Mouse (Mus musculus): ENCODE measurements around the gene Cldn19. TPM values are rescaled to one million over a fixed set of nuclear protein-coding genes. Genes with fewer than 3 reads are reported as not detected.

The Cldn19 gene
- polyA plus RNA-seq, 1 experiment = 0.15 TPM

DNA sequence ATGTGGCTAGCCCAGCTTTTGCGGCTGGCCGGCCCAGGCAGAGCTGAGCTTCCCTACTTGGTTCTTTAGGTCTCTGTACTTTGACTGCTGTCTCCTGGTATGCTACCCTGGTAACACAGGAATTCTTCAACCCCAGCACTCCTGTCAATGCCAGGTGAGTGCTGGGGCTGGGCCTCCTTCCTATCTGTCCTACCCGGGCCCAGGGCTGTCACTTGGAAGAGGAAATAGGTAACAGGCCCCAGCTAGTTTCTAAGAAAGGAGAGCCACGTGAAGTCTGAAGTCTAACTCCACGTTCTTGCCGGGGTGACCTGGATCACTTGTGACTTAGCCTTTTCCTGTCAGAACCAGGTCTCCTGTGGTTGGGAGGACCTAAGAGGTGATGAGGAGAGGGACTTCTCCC lies 1.9 kb downstream of the Cldn19 start:
- Histone ChIP-seq H3K27ac (ENCODE audit: insufficient read depth, low read length) (no peak overlapping the region), H3K4me3 (ENCODE audit: low read depth, low read length) (no peak overlapping the region), H3K4me1 (ENCODE audit: control insufficient read depth, insufficient read depth, low read length) (peaks cover 2% of the 10 kb centered on the region), H3K9ac (ENCODE audit: low read depth, poor library complexity, severe bottlenecking) (no peak overlapping the region), H3K27me3 (ENCODE audit: control insufficient read depth, insufficient read depth, low read length, poor library complexity, severe bottlenecking) (no peaks in the 10 kb centered on the region), H3K9me3 (replicated peaks; ENCODE audit: control insufficient read depth, insufficient read depth, low read length, poor library complexity, severe bottlenecking) (no peaks in the 10 kb centered on the region), H3K36me3 (ENCODE audit: control insufficient read depth, insufficient read depth, low read length, poor library complexity, severe bottlenecking) (no peaks in the 10 kb centered on the region)
- TF ChIP-seq CTCF (IDR thresholded peaks at IDR 0.05; ENCODE audit: low read depth, low read length) (no peak), POLR2A (IDR thresholded peaks at IDR 0.05; ENCODE audit: insufficient read depth, low read length) (no peak), EP300 (IDR thresholded peaks at IDR 0.05; ENCODE audit: insufficient read depth, low read depth, low read length) (no peak)

DNA sequence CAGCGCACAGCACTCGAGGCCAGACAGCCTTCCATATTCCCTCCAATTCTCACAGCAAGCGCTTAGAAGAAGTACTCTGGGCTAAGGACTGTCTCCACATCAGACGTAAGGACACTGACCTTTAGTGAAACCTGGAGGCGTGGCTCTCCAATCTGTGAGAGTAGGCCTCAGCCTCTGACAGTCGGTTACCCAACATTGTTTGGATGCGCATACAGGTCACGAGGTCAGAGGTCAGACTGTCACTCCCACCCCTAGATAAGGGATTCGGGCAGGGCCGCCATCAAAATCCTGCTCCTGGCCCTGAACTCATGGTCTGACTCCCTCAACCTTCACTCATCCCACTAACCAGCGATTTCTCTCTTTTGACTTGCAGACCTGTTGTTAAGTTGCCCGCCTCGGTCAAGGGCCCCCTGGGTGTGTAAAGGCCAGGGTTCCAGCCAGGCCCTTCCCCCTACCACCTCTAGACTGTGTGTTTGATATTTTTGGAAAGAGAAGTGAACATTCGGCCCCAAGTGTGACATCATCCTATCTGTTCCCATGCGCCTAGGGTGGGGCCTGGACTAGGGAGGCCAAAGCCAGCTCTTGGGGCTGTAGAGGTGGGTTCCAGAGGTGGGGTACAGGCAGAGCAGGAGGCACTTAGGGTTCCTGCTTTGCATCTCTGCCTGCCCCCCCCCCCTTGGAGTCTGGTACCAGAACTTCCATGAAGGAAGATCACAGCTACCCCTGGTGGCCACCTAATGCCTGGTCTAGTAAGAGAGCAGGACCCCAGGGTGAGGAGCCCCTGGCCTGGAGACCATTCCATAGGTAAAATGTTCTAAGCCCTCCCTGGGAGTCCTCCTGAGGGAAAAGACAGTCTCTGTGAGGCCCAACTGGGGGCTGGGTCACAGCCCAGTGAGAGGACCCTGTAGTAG lies 4.4 kb downstream of the Cldn19 start:
- TF ChIP-seq POLR2A (IDR thresholded peaks at IDR 0.05; ENCODE audit: insufficient read depth, low read length) (no peak), EP300 (IDR thresholded peaks at IDR 0.05; ENCODE audit: insufficient read depth, low read depth, low read length) (no peak), CTCF (IDR thresholded peaks at IDR 0.05; ENCODE audit: low read depth, low read length) (no peak)

DNA sequence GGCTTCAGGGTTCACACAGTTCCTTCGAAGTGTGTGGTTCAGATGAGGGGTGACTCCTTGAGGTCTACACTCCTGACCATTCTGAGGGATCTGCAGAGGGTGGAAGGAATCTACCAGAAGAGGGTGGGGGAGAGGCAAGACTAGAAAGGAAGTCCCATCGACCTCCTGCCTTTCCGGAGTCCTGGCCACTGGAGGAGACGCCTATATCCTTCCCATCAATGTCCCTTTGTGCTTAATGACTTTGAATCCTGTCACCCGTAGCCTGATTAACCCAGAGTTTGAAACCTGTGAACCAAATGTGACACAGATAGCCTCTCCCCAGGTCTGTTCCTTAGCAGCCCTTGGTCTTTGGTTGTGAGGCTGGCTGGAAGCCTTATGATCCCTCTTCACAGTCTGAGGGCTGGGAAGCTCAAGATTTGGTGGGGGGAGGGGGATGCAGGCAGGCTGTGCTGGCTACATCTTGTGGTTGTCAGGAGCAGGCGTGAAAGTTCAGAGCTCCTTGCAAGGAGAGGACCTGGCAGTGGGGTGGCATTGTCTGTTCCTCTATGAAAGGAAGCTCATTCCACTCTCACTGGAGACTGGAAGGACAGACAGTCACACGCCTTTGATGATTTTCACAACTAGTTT lies 6.0 kb downstream of the Cldn19 start:
- Histone ChIP-seq H3K27ac (ENCODE audit: insufficient read depth, low read length) (no peak overlapping the region), H3K9me3 (replicated peaks; ENCODE audit: control insufficient read depth, insufficient read depth, low read length, poor library complexity, severe bottlenecking) (no peaks in the 10 kb centered on the region), H3K9ac (ENCODE audit: low read depth, poor library complexity, severe bottlenecking) (no peak overlapping the region), H3K36me3 (ENCODE audit: control insufficient read depth, insufficient read depth, low read length, poor library complexity, severe bottlenecking) (no peaks in the 10 kb centered on the region), H3K4me1 (ENCODE audit: control insufficient read depth, insufficient read depth, low read length) (peaks cover 2% of the 10 kb centered on the region), H3K27me3 (ENCODE audit: control insufficient read depth, insufficient read depth, low read length, poor library complexity, severe bottlenecking) (no peaks in the 10 kb centered on the region), H3K4me3 (ENCODE audit: low read depth, low read length) (no peak overlapping the region)
- TF ChIP-seq POLR2A (IDR thresholded peaks at IDR 0.05; ENCODE audit: insufficient read depth, low read length) (no peak), CTCF (IDR thresholded peaks at IDR 0.05; ENCODE audit: low read depth, low read length) (no peak), EP300 (IDR thresholded peaks at IDR 0.05; ENCODE audit: insufficient read depth, low read depth, low read length) (no peak)

More for the DNA sequence above, 4.4 kb downstream of the Cldn19 start:
- no peak overlapping the region for H3K9ac ChIP-seq (ENCODE audit: low read depth, poor library complexity, severe bottlenecking)
- no peak overlapping the region for H3K4me3 ChIP-seq (ENCODE audit: low read depth, low read length)
- peaks cover 2% of the 10 kb centered on the region for H3K4me1 ChIP-seq (ENCODE audit: control insufficient read depth, insufficient read depth, low read length)
- H3K36me3 ChIP-seq (ENCODE audit: control insufficient read depth, insufficient read depth, low read length, poor library complexity, severe bottlenecking) = no peaks in the 10 kb centered on the region
- no peaks in the 10 kb centered on the region for H3K27me3 ChIP-seq (ENCODE audit: control insufficient read depth, insufficient read depth, low read length, poor library complexity, severe bottlenecking)
- H3K9me3 ChIP-seq (replicated peaks; ENCODE audit: control insufficient read depth, insufficient read depth, low read length, poor library complexity, severe bottlenecking) = no peaks in the 10 kb centered on the region
- no peak overlapping the region for H3K27ac ChIP-seq (ENCODE audit: insufficient read depth, low read length)

DNA sequence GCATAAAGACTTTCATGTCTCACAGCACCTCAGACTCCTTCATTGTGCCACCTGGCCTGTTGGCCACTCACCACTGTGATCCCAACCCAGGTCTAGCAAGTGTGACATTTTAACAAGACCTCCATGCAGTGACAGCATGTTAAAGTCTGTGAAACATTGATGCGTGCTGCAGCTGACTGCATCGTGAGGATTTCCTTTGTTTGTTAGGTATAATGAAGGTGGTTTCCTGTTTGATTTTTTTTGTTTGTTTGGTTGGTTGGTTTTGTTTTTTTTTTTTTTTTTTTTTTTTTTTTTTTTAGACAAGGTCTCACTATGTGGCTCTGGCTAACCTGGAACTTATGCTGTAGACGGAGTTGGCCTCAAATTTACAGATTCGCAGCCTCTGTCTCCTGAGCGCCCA lies 7.3 kb downstream of the Cldn19 start:
- H3K36me3 ChIP-seq (ENCODE audit: control insufficient read depth, insufficient read depth, low read length, poor library complexity, severe bottlenecking) = no peaks in the 10 kb centered on the region
- H3K27ac ChIP-seq (ENCODE audit: insufficient read depth, low read length) = no peak overlapping the region
- peaks cover 2% of the 10 kb centered on the region for H3K4me1 ChIP-seq (ENCODE audit: control insufficient read depth, insufficient read depth, low read length)
- no peak overlapping the region for H3K4me3 ChIP-seq (ENCODE audit: low read depth, low read length)
- H3K9me3 ChIP-seq (replicated peaks; ENCODE audit: control insufficient read depth, insufficient read depth, low read length, poor library complexity, severe bottlenecking) = no peaks in the 10 kb centered on the region
- TF ChIP-seq POLR2A (IDR thresholded peaks at IDR 0.05; ENCODE audit: insufficient read depth, low read length) (no peak), CTCF (IDR thresholded peaks at IDR 0.05; ENCODE audit: low read depth, low read length) (no peak), EP300 (IDR thresholded peaks at IDR 0.05; ENCODE audit: insufficient read depth, low read depth, low read length) (no peak)
- H3K9ac ChIP-seq (ENCODE audit: low read depth, poor library complexity, severe bottlenecking) = no peak overlapping the region
- H3K27me3 ChIP-seq (ENCODE audit: control insufficient read depth, insufficient read depth, low read length, poor library complexity, severe bottlenecking) = no peaks in the 10 kb centered on the region

DNA sequence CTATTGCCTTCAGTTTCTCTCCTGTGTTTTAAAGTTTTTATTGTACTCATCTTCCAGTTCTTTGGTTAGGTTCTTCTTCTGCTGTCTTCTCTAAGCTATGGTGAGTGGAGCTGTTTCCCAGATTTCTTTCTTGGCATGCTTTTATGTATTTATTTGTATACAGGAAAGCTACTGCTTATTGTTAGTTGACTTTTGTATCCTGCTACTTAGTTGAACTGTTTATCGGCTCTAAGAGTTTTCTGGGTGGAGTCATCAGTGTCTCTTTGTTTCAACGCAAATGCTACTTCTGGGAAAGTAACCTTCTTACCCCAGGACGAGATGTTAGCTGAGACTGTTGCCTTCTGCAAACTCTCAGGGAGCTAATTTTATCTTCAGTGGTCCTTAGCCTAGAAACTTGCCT lies 8.2 kb downstream of the Cldn19 start:
- no peak for TF ChIP-seq EP300 (IDR thresholded peaks at IDR 0.05; ENCODE audit: insufficient read depth, low read depth, low read length)
- no peak for TF ChIP-seq POLR2A (IDR thresholded peaks at IDR 0.05; ENCODE audit: insufficient read depth, low read length)
- no peak for TF ChIP-seq CTCF (IDR thresholded peaks at IDR 0.05; ENCODE audit: low read depth, low read length)
- Histone ChIP-seq H3K9me3 (replicated peaks; ENCODE audit: control insufficient read depth, insufficient read depth, low read length, poor library complexity, severe bottlenecking) (no peaks in the 10 kb centered on the region), H3K4me3 (ENCODE audit: low read depth, low read length) (no peak overlapping the region), H3K27ac (ENCODE audit: insufficient read depth, low read length) (no peak overlapping the region), H3K4me1 (ENCODE audit: control insufficient read depth, insufficient read depth, low read length) (peaks cover 2% of the 10 kb centered on the region), H3K9ac (ENCODE audit: low read depth, poor library complexity, severe bottlenecking) (no peak overlapping the region), H3K27me3 (ENCODE audit: control insufficient read depth, insufficient read depth, low read length, poor library complexity, severe bottlenecking) (no peaks in the 10 kb centered on the region), H3K36me3 (ENCODE audit: control insufficient read depth, insufficient read depth, low read length, poor library complexity, severe bottlenecking) (no peaks in the 10 kb centered on the region)

DNA sequence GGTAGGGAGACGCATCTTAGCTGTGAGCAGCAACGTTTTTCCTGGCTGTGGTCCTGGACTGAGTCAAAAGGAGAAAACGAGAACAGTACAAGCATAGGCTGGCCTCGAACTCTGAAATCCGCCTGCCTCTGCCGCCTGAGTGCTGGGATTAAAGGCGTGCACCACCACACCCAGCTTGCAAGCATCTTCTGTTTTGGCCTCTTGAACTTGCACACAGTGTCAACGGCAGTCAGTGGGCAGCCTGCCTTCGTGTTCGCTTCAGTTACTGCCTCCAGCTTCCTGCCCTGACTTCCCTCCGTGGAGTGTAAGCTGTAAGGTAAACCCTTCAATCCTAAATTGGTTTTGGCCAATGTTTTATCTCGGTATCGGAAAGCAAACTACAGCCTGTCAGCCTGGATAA lies 11.4 kb downstream of the Cldn19 start:
- H3K36me3 ChIP-seq (ENCODE audit: control insufficient read depth, insufficient read depth, low read length, poor library complexity, severe bottlenecking) = peaks cover 14% of the 10 kb centered on the region
- no peaks in the 10 kb centered on the region for H3K4me1 ChIP-seq (ENCODE audit: control insufficient read depth, insufficient read depth, low read length)
- no peak overlapping the region for H3K4me3 ChIP-seq (ENCODE audit: low read depth, low read length)
- no peak overlapping the region for H3K9ac ChIP-seq (ENCODE audit: low read depth, poor library complexity, severe bottlenecking)
- H3K27ac ChIP-seq (ENCODE audit: insufficient read depth, low read length) = no peak overlapping the region
- H3K27me3 ChIP-seq (ENCODE audit: control insufficient read depth, insufficient read depth, low read length, poor library complexity, severe bottlenecking) = no peaks in the 10 kb centered on the region
- TF ChIP-seq EP300 (IDR thresholded peaks at IDR 0.05; ENCODE audit: insufficient read depth, low read depth, low read length) (no peak), POLR2A (IDR thresholded peaks at IDR 0.05; ENCODE audit: insufficient read depth, low read length) (no peak), CTCF (IDR thresholded peaks at IDR 0.05; ENCODE audit: low read depth, low read length) (no peak)
- no peaks in the 10 kb centered on the region for H3K9me3 ChIP-seq (replicated peaks; ENCODE audit: control insufficient read depth, insufficient read depth, low read length, poor library complexity, severe bottlenecking)
